Comparison of ENCODE assay signal across 9 mouse cellular contexts in the genomic region with DNA sequence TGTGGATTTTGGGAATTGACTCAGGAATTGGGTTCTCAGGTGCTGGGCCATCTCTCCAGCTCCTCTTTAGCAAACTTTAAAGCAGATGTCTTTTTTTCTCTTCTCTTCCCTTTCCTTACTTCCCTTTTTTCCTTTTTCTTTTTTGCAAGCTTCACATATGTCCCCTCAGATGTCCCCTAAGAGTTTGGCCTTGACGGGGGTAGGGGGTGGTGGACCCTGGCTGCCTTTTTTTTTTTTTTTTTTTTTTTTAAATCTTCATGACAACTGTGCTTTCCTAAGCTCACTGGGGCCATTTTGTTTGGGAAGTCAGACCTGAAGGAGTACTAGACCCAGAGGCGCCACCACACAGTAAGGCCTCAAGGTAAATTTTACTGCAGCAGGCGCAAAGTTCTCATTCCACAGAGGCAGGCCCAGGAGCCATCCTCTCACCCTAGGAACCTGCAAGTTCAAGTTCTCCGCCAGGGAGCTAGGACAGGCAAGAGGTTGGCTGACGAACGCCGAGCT. TPM values are rescaled to one million over a fixed set of nuclear protein-coding genes. Genes with fewer than 3 reads are reported as not detected.
DNase-seq lines count a peak whose midpoint lies in the region; ATAC-seq and TF ChIP-seq lines count a peak whose summit lies in the region.
"Had no signal": no experiment of that assay in that cellular context is flagged by ENCODE, and none has a peak within 500 bp of the region (broad histone marks: within the 10 kb centered on the region; RNA-seq: fewer than 3 reads in every experiment).

No protein-coding gene starts in this region.

- no peak for TF ChIP-seq POLR2A in bone marrow, adult 2 months (IDR thresholded peaks at IDR 0.05; ENCODE audit: borderline replicate concordance, control insufficient read depth, low read depth, low read length)

- TF ChIP-seq CTCF in heart, postnatal 0 days (IDR thresholded peaks at IDR 0.05; ENCODE audit: low read depth): no peak
- TF ChIP-seq CTCF in bone marrow, adult 2 months (IDR thresholded peaks at IDR 0.05; ENCODE audit: control insufficient read depth, insufficient read depth, low read length): no peak

- peak overlapping the region; percentile 96 for H3K27ac ChIP-seq in heart, postnatal 0 days (ENCODE audit: low read depth)
- H3K27ac ChIP-seq in bone marrow, adult 2 months (ENCODE audit: control insufficient read depth, insufficient read depth, low read depth, low read length, poor library complexity): peak overlapping the region; percentile 99
- peak overlapping the region; percentile 96 for H3K27ac ChIP-seq in hindbrain, embryonic 10.5 days
- peak overlapping the region; percentile 94 for H3K27ac ChIP-seq in midbrain, embryonic 11.5 days (ENCODE audit: low read depth, low read length)

- DNase-seq in heart, postnatal 0 days (ENCODE audit: low spot score): peak; percentile 11
- no peak for DNase-seq in heart, postnatal 4 days
- DNase-seq in hindbrain, embryonic 10.5 days (ENCODE audit: low spot score): no peak
- DNase-seq in midbrain, embryonic 11.5 days (ENCODE audit: low spot score, missing footprints): no peak
- no peak for DNase-seq in adrenal gland, adult (ENCODE audit: inconsistent age in 2 of 2, low spot score in 1 of 2)
- DNase-seq in urinary bladder, adult 2 months (ENCODE audit: low spot score): no peak
- DNase-seq in adrenal gland, postnatal 36 days: no peak

- peak overlapping the region; percentile 72 for H3K4me3 ChIP-seq in heart, postnatal 0 days (ENCODE audit: low read depth, low read length)
- H3K4me3 ChIP-seq in bone marrow, adult 2 months (replicated peaks; ENCODE audit: control insufficient read depth, low read depth, low read length): peak overlapping the region; percentile 90
- peak overlapping the region; percentile 97 for H3K4me3 ChIP-seq in hindbrain, embryonic 10.5 days
- H3K4me3 ChIP-seq in midbrain, embryonic 11.5 days (ENCODE audit: low read depth, low read length): peak overlapping the region; percentile 95

- peaks cover 3% of the 10 kb centered on the region; the same call in 1 of the 2 replicates for H3K4me1 ChIP-seq in heart, postnatal 0 days (ENCODE audit: control insufficient read depth, insufficient read depth)
- no peaks in the 10 kb centered on the region for H3K4me1 ChIP-seq in bone marrow, adult 2 months (ENCODE audit: control insufficient read depth, insufficient read depth, low read length)
- peaks cover 17% of the 10 kb centered on the region for H3K4me1 ChIP-seq in hindbrain, embryonic 10.5 days (replicated peaks)
- peaks cover 3% of the 10 kb centered on the region for H3K4me1 ChIP-seq in midbrain, embryonic 11.5 days (ENCODE audit: control insufficient read depth, insufficient read depth, low read length)

- WGBS in heart, postnatal 0 days: 2% methylated on average over 7 of the region's 7 CpGs
- WGBS in bone marrow, adult 2 months: under 1% methylated on average over 7 of the region's 7 CpGs
- 1% methylated on average over 7 of the region's 7 CpGs for WGBS in hindbrain, embryonic 10.5 days
- WGBS in midbrain, embryonic 11.5 days: 0% methylated on average over 7 of the region's 7 CpGs

- H3K4me2 ChIP-seq in heart, postnatal 0 days (ENCODE audit: low read depth, low read length): peak overlapping the region; percentile 83
- H3K4me2 ChIP-seq in midbrain, embryonic 11.5 days: peak overlapping the region; percentile 96

- 0 out of 2 replicates have a peak, but pooled peaks cover 2% of the 10 kb centered on the region for H3K27me3 ChIP-seq in heart, postnatal 0 days (ENCODE audit: control insufficient read depth, insufficient read depth, low read length)
- H3K27me3 ChIP-seq in hindbrain, embryonic 10.5 days (ENCODE audit: insufficient read depth, poor library complexity, severe bottlenecking): no peaks in the 10 kb centered on the region
- H3K27me3 ChIP-seq in midbrain, embryonic 11.5 days (ENCODE audit: control insufficient read depth, insufficient read depth, low read length): no peaks in the 10 kb centered on the region

- H3K36me3 ChIP-seq in heart, postnatal 0 days (replicated peaks; ENCODE audit: control insufficient read depth, insufficient read depth, low read length): no peaks in the 10 kb centered on the region
- no peaks in the 10 kb centered on the region for H3K36me3 ChIP-seq in hindbrain, embryonic 10.5 days
- no peaks in the 10 kb centered on the region for H3K36me3 ChIP-seq in midbrain, embryonic 11.5 days (ENCODE audit: control insufficient read depth, insufficient read depth, low read length)

- peak overlapping the region; percentile 67 for H3K9ac ChIP-seq in heart, postnatal 0 days (replicated peaks; ENCODE audit: low read depth, low read length)
- peak overlapping the region; percentile 82 for H3K9ac ChIP-seq in midbrain, embryonic 11.5 days (ENCODE audit: low read length)

- no peak for TF ChIP-seq EP300 in heart, postnatal 0 days (IDR thresholded peaks at IDR 0.05; ENCODE audit: low read depth)

- no peaks in the 10 kb centered on the region for H3K9me3 ChIP-seq in heart, postnatal 0 days (replicated peaks; ENCODE audit: control insufficient read depth, low read length)
- H3K9me3 ChIP-seq in hindbrain, embryonic 10.5 days: no peaks in the 10 kb centered on the region
- no peaks in the 10 kb centered on the region for H3K9me3 ChIP-seq in midbrain, embryonic 11.5 days (ENCODE audit: control insufficient read depth, low read length)

- 0 out of 2 replicates have a peak, but pooled peaks have one; percentile 0 for ATAC-seq in heart, postnatal 0 days (ENCODE audit: insufficient read depth, low read depth)
- ATAC-seq in midbrain, embryonic 11.5 days (ENCODE audit: low FRiP score): no peak

RNA-seq across cellular contexts. Expression of a gene that starts 0.8 kb away (rescaled TPM):
- 32.2 and 33.7 TPM in 2 replicates for total RNA-seq in heart, postnatal 0 days (2014; rRNA removed; ENCODE audit: low replicate concordance)
- polyA plus RNA-seq in heart, postnatal 0 days (2015; fragmentation: Nextera tagmentation; extraction: Ambion mirVana): 7.4 TPM in 2 replicates
- 10 to 100 TPM; 33.8 to 38.4 TPM for total RNA-seq in heart, postnatal 4 days (2021)
- 13.0 and 15.1 TPM in 2 replicates for polyA plus RNA-seq in bone marrow, adult 2 months (2011; ENCODE audit: insufficient read depth, insufficient read length, low replicate concordance, missing spikeins)
- 10.4 and 13.6 TPM in 2 replicates for polyA plus RNA-seq in hindbrain, embryonic 10.5 days (2016; fragmentation: Nextera tagmentation; extraction: Ambion mirVana)
- 17.8 and 17.9 TPM in 2 replicates for polyA plus RNA-seq in midbrain, embryonic 11.5 days (2014; fragmentation: Nextera tagmentation; extraction: Ambion mirVana)
- polyA plus RNA-seq in urinary bladder, adult 2 months (2012; rRNA removed): 21.5 and 34.7 TPM in 2 replicates
- 10 to 100 TPM; 58.3 to 64.6 TPM for total RNA-seq in adrenal gland, postnatal 36 days (2021)

RNA-seq across cellular contexts. Expression of a gene that starts 5.0 kb away (rescaled TPM):
- total RNA-seq in heart, postnatal 0 days (2014; rRNA removed; ENCODE audit: low replicate concordance): not detected in 2 replicates
- not detected in 2 replicates for polyA plus RNA-seq in heart, postnatal 0 days (2015; fragmentation: Nextera tagmentation; extraction: Ambion mirVana)
- not detected for total RNA-seq in heart, postnatal 4 days (2021)
- not detected in 2 replicates for polyA plus RNA-seq in bone marrow, adult 2 months (2011; ENCODE audit: insufficient read depth, insufficient read length, low replicate concordance, missing spikeins)
- not detected in 2 replicates for polyA plus RNA-seq in hindbrain, embryonic 10.5 days (2016; fragmentation: Nextera tagmentation; extraction: Ambion mirVana)
- not detected in 2 replicates for polyA plus RNA-seq in midbrain, embryonic 11.5 days (2014; fragmentation: Nextera tagmentation; extraction: Ambion mirVana)
- not detected in 2 replicates for polyA plus RNA-seq in urinary bladder, adult 2 months (2012; rRNA removed)
- not detected for total RNA-seq in adrenal gland, postnatal 36 days (2021)
- total RNA-seq: gastrocnemius, adult 8-10 months had no signal

RNA-seq across cellular contexts. Expression of a gene that starts 17.4 kb away (rescaled TPM):
- 1.5 TPM in 1 of 2 replicates, not detected in the other for total RNA-seq in heart, postnatal 0 days (2014; rRNA removed; ENCODE audit: low replicate concordance)
- polyA plus RNA-seq in heart, postnatal 0 days (2015; fragmentation: Nextera tagmentation; extraction: Ambion mirVana): 3.1 and 3.5 TPM in 2 replicates
- total RNA-seq in heart, postnatal 4 days (2021): 1 to 10 TPM; 2.6 to 2.8 TPM
- polyA plus RNA-seq in bone marrow, adult 2 months (2011; ENCODE audit: insufficient read depth, insufficient read length, low replicate concordance, missing spikeins): 5.2 and 6.3 TPM in 2 replicates
- 14.7 and 16.0 TPM in 2 replicates for polyA plus RNA-seq in hindbrain, embryonic 10.5 days (2016; fragmentation: Nextera tagmentation; extraction: Ambion mirVana)
- 14.1 and 16.2 TPM in 2 replicates for polyA plus RNA-seq in midbrain, embryonic 11.5 days (2014; fragmentation: Nextera tagmentation; extraction: Ambion mirVana)
- polyA plus RNA-seq in urinary bladder, adult 2 months (2012; rRNA removed): 12.5 and 16.4 TPM in 2 replicates
- 10 to 100 TPM; 10.5 to 12.3 TPM for total RNA-seq in adrenal gland, postnatal 36 days (2021)
